Mouse (Mus musculus): ENCODE measurements around the gene Gnptab. TPM values are rescaled to one million over a fixed set of nuclear protein-coding genes. Genes with fewer than 3 reads are reported as not detected.

Gnptab gene
- total and polyA plus RNA-seq, 3 experiments: 14.2 to 24.1 TPM; not detected in 1

DNA sequence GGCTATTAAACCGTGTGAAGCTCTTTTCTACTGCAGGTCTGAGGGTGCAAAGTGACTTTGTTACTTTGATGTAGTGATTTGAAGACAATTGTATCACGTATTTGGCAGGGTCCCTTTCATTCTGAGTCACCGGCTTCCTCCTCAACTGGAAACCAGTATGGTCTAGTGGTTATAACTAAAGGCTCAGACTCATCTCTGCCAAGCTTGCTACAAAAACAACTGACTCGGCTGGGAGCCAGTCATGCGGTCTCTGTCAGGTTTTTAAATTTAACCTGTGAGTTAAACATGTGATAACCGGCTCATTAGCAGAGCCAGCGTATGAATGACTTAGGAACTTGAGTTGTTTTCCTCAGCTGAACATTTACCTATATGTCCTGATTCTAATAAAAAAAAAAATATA lies 26.9 kb downstream of the Gnptab start:
- Histone ChIP-seq H3K4me3 (ENCODE audit: control insufficient read depth in 1 of 2, insufficient read depth in 1 of 2, low read depth in 2 of 2, low read length in 2 of 2) (no peak overlapping the region), H3K36me3 (ENCODE audit: control insufficient read depth in 1 of 2, insufficient read depth in 2 of 2, low read length in 2 of 2) (no peaks in the 10 kb centered on the region; a peak in 1 of 4 replicates), H3K27me3 (ENCODE audit: control insufficient read depth in 1 of 2, insufficient read depth in 2 of 2, low read length in 2 of 2) (no peaks in the 10 kb centered on the region), H3K9me3 (replicated peaks; ENCODE audit: insufficient read depth, low read length) (no peaks in the 10 kb centered on the region), H3K4me1 (ENCODE audit: control insufficient read depth in 1 of 2, insufficient read depth in 2 of 2, low read length in 2 of 2) (no peaks in the 10 kb centered on the region), H3K79me2 (ENCODE audit: control insufficient read depth, insufficient read depth, low read length, poor library complexity) (no peaks in the 10 kb centered on the region), H3K27ac (ENCODE audit: control insufficient read depth, low read depth, low read length) (no peak overlapping the region), H3K9ac (ENCODE audit: control insufficient read depth, low read depth, low read length, poor library complexity, severe bottlenecking) (no peak overlapping the region)
- no peak for DNase-seq (ENCODE audit: low read depth, low spot score)
- TF ChIP-seq ZMIZ1 (IDR thresholded peaks at IDR 0.05; ENCODE audit: low read depth, low read length) (no peak), CHD2 (IDR thresholded peaks at IDR 0.05; ENCODE audit: low read length) (no peak), CHD1 (IDR thresholded peaks at IDR 0.05; ENCODE audit: low read depth, low read length) (no peak), SMC3 (IDR thresholded peaks at IDR 0.05; ENCODE audit: low read depth, low read length) (no peak), NELFE (IDR thresholded peaks at IDR 0.05; ENCODE audit: low read depth, low read length) (no peak), ETS1 (IDR thresholded peaks at IDR 0.05; ENCODE audit: low read depth, low read length) (no peak), EP300 (IDR thresholded peaks at IDR 0.05; ENCODE audit: low read depth in 1 of 2, low read length in 2 of 2) (no peak), CTCF (IDR thresholded peaks at IDR 0.05 in 2 of 3, conservative IDR thresholded peaks at IDR 0.05 in 1 of 3; ENCODE audit: control insufficient read depth in 1 of 3, insufficient read depth in 1 of 3, low read depth in 2 of 3, low read length in 3 of 3, poor library complexity in 1 of 3, severe bottlenecking in 1 of 3) (no peak), KAT2A (conservative IDR thresholded peaks at IDR 0.05; ENCODE audit: low read depth, low read length) (no peak), USF2 (IDR thresholded peaks at IDR 0.05; ENCODE audit: borderline replicate concordance in 1 of 2, insufficient read depth in 1 of 2, low read depth in 1 of 2, low read length in 2 of 2) (no peak)

DNA sequence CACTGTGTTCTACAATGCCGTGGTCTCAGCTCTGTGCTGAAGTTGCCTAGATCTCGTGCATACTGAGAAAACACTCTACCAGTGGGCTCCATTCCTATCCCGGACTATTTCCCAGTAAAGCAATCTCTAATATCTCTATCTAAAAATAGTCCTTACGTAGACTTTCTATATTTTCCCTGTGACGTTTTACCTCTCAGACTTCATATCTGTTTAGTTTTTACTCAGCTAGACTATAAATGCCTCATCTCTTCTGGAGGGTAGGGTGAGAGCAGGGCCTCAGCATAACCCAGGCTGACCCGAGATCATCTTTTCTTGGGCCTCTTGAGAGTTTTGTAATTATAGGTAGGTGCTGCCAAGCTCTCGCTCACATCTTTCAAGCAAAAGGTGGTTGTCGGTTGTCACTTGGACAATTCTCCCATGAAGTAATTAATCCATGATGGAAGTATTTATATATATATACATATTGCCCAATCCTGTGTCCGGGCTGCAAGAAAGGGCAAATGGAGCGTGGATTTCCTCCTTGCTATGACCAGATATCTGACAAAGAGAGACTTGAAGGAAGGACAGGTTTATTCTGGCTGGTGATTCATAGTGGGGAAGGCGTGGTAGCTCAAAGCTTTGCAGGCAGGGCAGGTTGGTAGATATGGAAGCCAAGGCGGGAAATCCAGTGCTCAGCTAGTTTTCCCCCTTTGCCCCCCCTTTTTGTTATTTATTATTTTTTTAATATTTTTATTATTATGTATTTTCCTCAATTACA lies 29.1 kb downstream of the Gnptab start:
- DNase-seq (ENCODE audit: low read depth, low spot score): no peak
- H3K4me3 ChIP-seq (ENCODE audit: control insufficient read depth in 1 of 2, insufficient read depth in 1 of 2, low read depth in 2 of 2, low read length in 2 of 2): no peak overlapping the region
- no peak overlapping the region for H3K9ac ChIP-seq (ENCODE audit: control insufficient read depth, low read depth, low read length, poor library complexity, severe bottlenecking)
- TF ChIP-seq RCOR1 (IDR thresholded peaks at IDR 0.05; ENCODE audit: low read depth, low read length): no peak
- no peak for TF ChIP-seq MYC (IDR thresholded peaks at IDR 0.05; ENCODE audit: low read depth, low read length)
- no peak for TF ChIP-seq CHD1 (IDR thresholded peaks at IDR 0.05; ENCODE audit: low read depth, low read length)
- TF ChIP-seq HCFC1 (IDR thresholded peaks at IDR 0.05; ENCODE audit: low read depth, low read length): no peak
- no peak for TF ChIP-seq MXI1 (IDR thresholded peaks at IDR 0.05; ENCODE audit: low read depth, low read length)
- no peak for TF ChIP-seq POLR2A (IDR thresholded peaks at IDR 0.05; ENCODE audit: control insufficient read depth in 1 of 2, insufficient read depth in 1 of 2, low read depth in 1 of 2, low read length in 2 of 2, poor library complexity in 1 of 2)
- no peak for TF ChIP-seq UBTF (IDR thresholded peaks at IDR 0.05; ENCODE audit: borderline replicate concordance, insufficient read depth, low read depth, low read length)
- TF ChIP-seq TAL1 (IDR thresholded peaks at IDR 0.05; ENCODE audit: low read length): no peak
- H3K27ac ChIP-seq (ENCODE audit: control insufficient read depth, low read depth, low read length): no peak overlapping the region
- no peaks in the 10 kb centered on the region for H3K9me3 ChIP-seq (replicated peaks; ENCODE audit: insufficient read depth, low read length)
- no peaks in the 10 kb centered on the region for H3K79me2 ChIP-seq (ENCODE audit: control insufficient read depth, insufficient read depth, low read length, poor library complexity)
- H3K4me1 ChIP-seq (ENCODE audit: control insufficient read depth in 1 of 2, insufficient read depth in 2 of 2, low read length in 2 of 2): no peaks in the 10 kb centered on the region
- H3K36me3 ChIP-seq (ENCODE audit: control insufficient read depth in 1 of 2, insufficient read depth in 2 of 2, low read length in 2 of 2): peaks cover 0 to 2% of the 10 kb centered on the region in 2 experiments; a peak in 1 of 4 replicates
- H3K27me3 ChIP-seq (ENCODE audit: control insufficient read depth in 1 of 2, insufficient read depth in 2 of 2, low read length in 2 of 2): no peaks in the 10 kb centered on the region
